15 mouse cellular contexts compared by ENCODE assay signal in genomic region chr3:129576522-129576921, GRCm38 (mm10).
"Had no signal": no experiment of that assay in that cellular context is flagged by ENCODE, and none has a peak within 500 bp of the region (broad histone marks: within the 10 kb centered on the region; RNA-seq: fewer than 3 reads in every experiment).

No protein-coding gene starts in this region.

- DNase-seq: lung, adult 18-20 months; lung, embryonic 14.5 days; lung, postnatal 10 days; lung, postnatal 4 days; midbrain, embryonic 14.5 days; right cerebral cortex, postnatal 14 days; spleen, adult 18-20 months; thymus, adult 18-20 months; thymus, postnatal 14 days; thymus, postnatal 36 days had no signal

- H3K4me3 ChIP-seq: midbrain, embryonic 10.5 days; midbrain, embryonic 12.5 days; myocyte; neural tube, embryonic 13.5 days; neural tube, embryonic 15.5 days had no signal

- H3K27ac ChIP-seq: midbrain, embryonic 10.5 days; midbrain, embryonic 12.5 days; neural tube, embryonic 13.5 days; neural tube, embryonic 15.5 days had no signal

- H3K27me3 ChIP-seq: midbrain, embryonic 12.5 days; neural tube, embryonic 13.5 days; neural tube, embryonic 15.5 days had no signal

- H3K9me3 ChIP-seq: midbrain, embryonic 10.5 days; midbrain, embryonic 12.5 days; neural tube, embryonic 13.5 days; neural tube, embryonic 15.5 days had no signal
